Mouse (Mus musculus) heart, adult 2 months (tissue): ENCODE measurements around the gene Cwc27.

Experiments used
- CTCF ChIP-seq: fragments of 200-600 bp; IDR thresholded peaks from 2 replicates; pipeline ENCODE4 v1.8.1; 2022; ENCODE audit warnings: antibody characterized with exemption, mild to moderate bottlenecking, moderate library complexity
- POLR2A ChIP-seq: fragments of 200-500 bp; IDR thresholded peaks from 2 replicates; pipeline ENCODE4 v1.6.1; 2011; ENCODE audit warnings: mild to moderate bottlenecking, low read depth, low read length, control low read depth; ENCODE audit not compliant: insufficient read depth

GRCm38 (mm10) chr13:104837628-104838027, 20.7 kb upstream of the Cwc27 start:
- no peak for TF ChIP-seq POLR2A
- TF ChIP-seq CTCF: no peak
